Mouse (Mus musculus): ENCODE measurements around the gene Ptprd.

DNA sequence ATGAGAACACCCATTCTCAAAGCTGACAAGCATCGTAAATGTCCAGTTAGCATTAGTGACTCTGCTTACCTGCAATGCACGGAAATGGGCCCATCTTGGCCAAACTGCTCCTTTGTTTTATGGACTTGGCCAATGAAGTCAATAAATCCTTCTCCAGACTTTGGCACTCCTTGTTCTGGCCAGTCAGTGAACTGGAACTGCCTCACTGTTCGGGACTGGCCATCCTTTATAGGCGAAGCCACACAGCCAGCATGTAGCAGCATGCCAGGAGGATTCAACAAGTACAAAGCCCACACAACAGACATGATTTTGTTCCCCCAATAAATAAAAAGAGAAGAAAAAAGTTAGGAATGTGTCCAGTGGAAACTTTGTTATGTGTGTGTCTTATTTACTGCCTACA is 2261.2 kb downstream of the Ptprd start:
- TF ChIP-seq CTCF (IDR thresholded peaks at IDR 0.05; ENCODE audit: insufficient read depth, low read depth, low read length) (no peak), POLR2A (IDR thresholded peaks at IDR 0.05; ENCODE audit: insufficient read depth, low read depth, low read length) (no peak)

Data from olfactory bulb, adult 2 months (tissue).